Mouse (Mus musculus) lung, postnatal 0 days (tissue): ENCODE results near the gene Gabrr1.

Experiments
- CTCF ChIP-seq: IDR thresholded peaks from 2 replicates; pipeline ENCODE4 v1.5.1; 2016; ENCODE audit warnings: antibody characterized with exemption, mild to moderate bottlenecking
- EP300 ChIP-seq: IDR thresholded peaks from 2 replicates; pipeline ENCODE4 v1.6.1; 2016; ENCODE audit warnings: antibody characterized with exemption, mild to moderate bottlenecking, control low read depth

DNA sequence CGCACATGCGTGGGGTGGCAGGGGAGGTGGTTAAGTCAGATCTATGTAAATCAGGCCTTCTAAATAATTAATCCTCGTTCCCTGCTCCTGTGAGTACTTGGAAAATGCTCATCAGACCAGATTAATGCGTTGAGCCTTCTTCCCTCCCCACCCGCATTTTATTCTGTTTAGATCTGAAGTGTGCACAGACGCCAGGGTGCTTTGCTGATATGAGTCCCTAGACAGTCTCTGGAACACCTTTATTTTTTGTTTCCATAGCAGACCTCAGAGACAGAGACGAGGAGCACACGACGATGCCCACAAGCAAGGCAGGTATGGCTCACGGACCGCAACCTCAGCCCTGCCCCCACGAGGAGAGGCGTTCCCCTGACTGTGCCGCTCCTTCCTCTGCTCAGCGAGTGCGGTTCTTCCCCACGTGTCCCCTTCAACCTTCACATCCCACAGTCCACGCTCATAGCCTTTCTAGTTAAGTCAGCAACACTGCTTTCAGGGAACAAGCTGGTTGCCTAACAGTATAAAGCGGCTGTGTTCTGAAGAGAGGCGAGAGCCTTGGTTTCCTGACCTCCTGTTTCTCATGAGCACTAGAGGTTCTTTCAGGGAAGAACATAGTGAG lies 14.5 kb downstream of the Gabrr1 start:
- TF ChIP-seq CTCF: no peak
- TF ChIP-seq EP300: no peak
